Mouse (Mus musculus) stomach, postnatal 0 days (tissue): ENCODE data around the gene Usp45.

ENCODE experiments used
- CTCF ChIP-seq: IDR thresholded peaks from 2 replicates; pipeline ENCODE4 v1.5.1; 2016; ENCODE audit warnings: antibody characterized with exemption, low read depth, mild to moderate bottlenecking, moderate library complexity
- EP300 ChIP-seq: optimal IDR thresholded peaks from 2 replicates; pipeline ENCODE3; 2016; ENCODE audit warnings: antibody characterized with exemption

DNA sequence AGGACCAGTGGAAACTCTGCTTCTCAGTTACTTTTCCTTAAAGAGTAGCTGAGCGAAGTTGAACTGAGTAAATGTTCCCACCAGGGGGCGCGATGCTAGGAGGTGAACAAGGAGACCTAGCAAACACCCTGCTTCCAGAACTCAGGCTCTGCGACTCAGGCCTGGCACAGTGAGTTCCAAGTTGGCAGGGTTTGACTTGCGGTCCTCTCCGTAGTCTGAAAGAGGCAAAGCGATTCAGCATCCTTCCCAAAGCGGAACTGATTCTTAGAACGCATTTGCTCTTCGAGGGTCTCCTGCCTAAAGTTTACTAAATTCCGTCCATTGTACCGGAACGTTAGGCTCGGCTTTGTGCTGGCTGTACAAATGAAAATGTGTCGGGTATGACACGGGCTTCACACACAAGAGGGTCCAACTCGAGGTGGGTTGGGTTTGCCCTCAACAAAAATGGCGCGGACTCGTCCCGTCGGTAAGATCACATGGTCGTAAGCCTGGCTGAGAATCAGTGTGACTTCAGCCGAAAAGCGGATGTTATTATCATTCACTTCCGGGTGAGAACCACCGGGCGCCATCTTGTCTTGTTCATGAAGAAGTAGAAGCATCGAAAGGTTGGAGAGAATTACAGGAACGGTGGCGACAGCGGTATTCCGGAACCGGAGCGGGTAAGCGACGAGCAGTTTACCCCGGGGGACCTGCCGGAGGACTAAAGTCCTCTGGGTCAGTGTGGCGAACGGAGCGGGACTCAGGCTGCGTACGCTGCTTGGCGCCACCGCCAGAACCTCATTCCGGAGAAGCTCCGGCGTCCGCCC lies 80.7 kb downstream of the Usp45 start, which contains the start of gene Pnisr:
- TF ChIP-seq CTCF (peak; percentile 95), EP300 (peak; percentile 88)
